Mouse (Mus musculus): ENCODE measurements at regions not wholly inside any gene's neighbourhood (a gene's known extent, or its start where the extent isn't known, plus 50 kb on each side); places are given as distances from the start of the nearest gene placed in this dataset.

- TF ChIP-seq POLR2A (IDR thresholded peaks at IDR 0.05; ENCODE audit: extremely low read depth, insufficient read depth, low read length) (no peak), CTCF (IDR thresholded peaks at IDR 0.05; ENCODE audit: low read depth, low read length) (no peak)
These were observed 182.6 kb downstream of the Clic5 start for GRCm38 (mm10) chr17:44370966-44371465.

All from liver, adult 2 months (tissue).